Mouse (Mus musculus) embryonic facial prominence, embryonic 11.5 days (tissue): ENCODE measurements around the gene Lgr6. TPM values are rescaled to one million over a fixed set of nuclear protein-coding genes. Genes with fewer than 3 reads are reported as not detected.
A peak's percentile ranks its signal among the peaks of the same experiment; 100 is the strongest.
"Not testable (repeated sequence)": the region's sequence is repeated elsewhere in the genome, so short reads cannot be mapped to it uniquely, and the experiment has no call there.

ENCODE experiments used
- ATAC-seq: fragments of 200-750 bp; cut with Nextera tagmentation; replicated peaks from 2 replicates; pipeline ENCODE4 v1.8.0; 2017; ENCODE audit warnings: low read depth; ENCODE audit not compliant: insufficient number of reproducible peaks, low FRiP score, low TSS enrichment
- DNase-seq: peaks from one replicate; pipeline ENCODE4 v3.0.0-alpha.2; 2015; ENCODE audit warnings: low spot score
- H3K27ac ChIP-seq: fragments of 300-500 bp; sonication (generic); replicated peaks from 2 replicates; pipeline ENCODE4 v1.5.1; 2014; ENCODE audit warnings: mild to moderate bottlenecking, low read depth, low read length, control low read depth
- H3K27me3 ChIP-seq: fragments of 300-500 bp; sonication (generic); 2 replicates; pipeline ENCODE4 v1.6.1; 2014; ENCODE audit warnings: mild to moderate bottlenecking, low read length, moderate library complexity, mixed read lengths; ENCODE audit not compliant: control insufficient read depth, insufficient read depth
- H3K36me3 ChIP-seq: fragments of 300-500 bp; sonication (generic); replicated peaks from 2 replicates; pipeline ENCODE4 v1.6.1; 2014; ENCODE audit warnings: low read depth, mild to moderate bottlenecking, low read length, moderate library complexity, mixed read lengths; ENCODE audit not compliant: control insufficient read depth, insufficient read depth
- H3K4me1 ChIP-seq: fragments of 300-500 bp; sonication (generic); 2 replicates; pipeline ENCODE4 v1.6.1; 2014; ENCODE audit warnings: low read length, mixed read lengths; ENCODE audit not compliant: control insufficient read depth, insufficient read depth
- H3K4me2 ChIP-seq: fragments of 300-500 bp; sonication (generic); 2 replicates; pipeline ENCODE4 v1.6.1; 2014; ENCODE audit warnings: low read depth, mild to moderate bottlenecking, control low read depth, low read length, moderate library complexity
- H3K4me3 ChIP-seq: fragments of 300-500 bp; sonication (generic); 2 replicates; pipeline ENCODE4 v1.5.1; 2014; ENCODE audit warnings: low read depth, low read length, control low read depth
- H3K9ac ChIP-seq: fragments of 300-500 bp; sonication (generic); replicated peaks from 2 replicates; pipeline ENCODE4 v1.6.1; 2014; ENCODE audit warnings: mild to moderate bottlenecking, control low read depth, low read length
- H3K9me3 ChIP-seq: fragments of 300-500 bp; sonication (generic); replicated peaks from 2 replicates; pipeline ENCODE4 v1.6.1; 2016; ENCODE audit warnings: mild to moderate bottlenecking, low read length, inconsistent platforms, mixed read lengths; ENCODE audit not compliant: control insufficient read depth
- WGBS: fragments of 180-500 bp; shearing (Covaris S2); extraction: QIAGEN DNeasy Blood & Tissue Kit; methylation state at CpG from one replicate; pipeline ENCODE4 v1.1.7; 2014; 5-methylcytosine and 5-hydroxymethylcytosine counted together
- polyA plus RNA-seq: library from polyadenylated mRNA; unstranded; fragments of >200 nt; fragmentation: Nextera tagmentation; extraction: Ambion mirVana; gene quantifications from 2 replicates; pipeline ENCODE4 v1.2.1, GENCODE M21; 2014

The Lgr6 gene
- polyA plus RNA-seq, 1 experiment from 2014 or later: 0.93 TPM

- H3K36me3 ChIP-seq: no peaks in the 10 kb centered on the region
- 36% methylated on average over 4 of the region's 4 CpGs for WGBS
- peaks cover 9% of the 10 kb centered on the region for H3K4me1 ChIP-seq
- H3K27ac ChIP-seq: peak overlapping the region; percentile 67
- peak overlapping the region; percentile 37 for H3K9ac ChIP-seq
- no peaks in the 10 kb centered on the region for H3K9me3 ChIP-seq
- H3K4me2 ChIP-seq: no peak overlapping the region
- no peaks in the 10 kb centered on the region for H3K27me3 ChIP-seq
- peak; percentile 80 for DNase-seq
- peak; percentile 46; the same call in 1 of the 2 replicates for ATAC-seq
- no peak overlapping the region for H3K4me3 ChIP-seq
Measured at GRCm38 (mm10) chr1:135126443-135127027, 21.5 kb upstream of the Lgr6 start.

- Histone ChIP-seq H3K4me1 (peaks cover 9% of the 10 kb centered on the region), H3K4me3 (no peak overlapping the region), H3K9ac (peak overlapping the region; percentile 37; the same call in 1 of the 2 replicates), H3K4me2 (no peak overlapping the region), H3K27ac (no peak overlapping the region), H3K9me3 (no peaks in the 10 kb centered on the region), H3K36me3 (no peaks in the 10 kb centered on the region), H3K27me3 (no peaks in the 10 kb centered on the region)
- no peak for DNase-seq
- ATAC-seq: no peak
- WGBS: 63% methylated on average over 8 of the region's 8 CpGs
Measured at GRCm38 (mm10) chr1:135125990-135126389, 20.9 kb upstream of the Lgr6 start.

GRCm38 (mm10) chr1:135124573-135125363, 19.7 kb upstream of the Lgr6 start:
- H3K9me3 ChIP-seq: no peaks in the 10 kb centered on the region
- no peak overlapping the region for H3K4me3 ChIP-seq
- H3K4me2 ChIP-seq: no peak overlapping the region
- 91% methylated on average over 8 of the region's 8 CpGs for WGBS
- ATAC-seq (no peak), DNase-seq (no peak)
- no peak overlapping the region for H3K27ac ChIP-seq
- no peak overlapping the region for H3K9ac ChIP-seq
- peaks cover 9% of the 10 kb centered on the region for H3K4me1 ChIP-seq
- no peaks in the 10 kb centered on the region for H3K36me3 ChIP-seq
- no peaks in the 10 kb centered on the region for H3K27me3 ChIP-seq

GRCm38 (mm10) chr1:135112661-135113060, 7.6 kb upstream of the Lgr6 start:
- DNase-seq: peak; percentile 64
- Histone ChIP-seq H3K36me3 (no peaks in the 10 kb centered on the region), H3K9me3 (no peaks in the 10 kb centered on the region), H3K4me2 (no peak overlapping the region), H3K9ac (no peak overlapping the region), H3K4me1 (no peaks in the 10 kb centered on the region), H3K27ac (no peak overlapping the region), H3K27me3 (no peaks in the 10 kb centered on the region), H3K4me3 (no peak overlapping the region)
- WGBS: 14% methylated on average over 8 of the region's 8 CpGs
- ATAC-seq: no peak

GRCm38 (mm10) chr1:135111271-135111670, 6.2 kb upstream of the Lgr6 start:
- 48% methylated on average over 4 of the region's 5 CpGs for WGBS
- H3K27ac ChIP-seq, H3K9me3 ChIP-seq, DNase-seq, H3K9ac ChIP-seq, H3K4me3 ChIP-seq, H3K4me1 ChIP-seq, ATAC-seq, H3K4me2 ChIP-seq, H3K36me3 ChIP-seq, H3K27me3 ChIP-seq: not testable (repeated sequence)

GRCm38 (mm10) chr1:135110075-135110474, 5.0 kb upstream of the Lgr6 start:
- no peaks in the 10 kb centered on the region for H3K9me3 ChIP-seq
- ATAC-seq (no peak), DNase-seq (peak; percentile 88)
- no peak overlapping the region for H3K27ac ChIP-seq
- no peak overlapping the region for H3K4me3 ChIP-seq
- 21% methylated on average over 6 of the region's 6 CpGs for WGBS
- no peak overlapping the region for H3K4me2 ChIP-seq
- peaks cover 8% of the 10 kb centered on the region for H3K27me3 ChIP-seq
- H3K36me3 ChIP-seq: no peaks in the 10 kb centered on the region
- H3K4me1 ChIP-seq: no peaks in the 10 kb centered on the region
- H3K9ac ChIP-seq: no peak overlapping the region

DNA sequence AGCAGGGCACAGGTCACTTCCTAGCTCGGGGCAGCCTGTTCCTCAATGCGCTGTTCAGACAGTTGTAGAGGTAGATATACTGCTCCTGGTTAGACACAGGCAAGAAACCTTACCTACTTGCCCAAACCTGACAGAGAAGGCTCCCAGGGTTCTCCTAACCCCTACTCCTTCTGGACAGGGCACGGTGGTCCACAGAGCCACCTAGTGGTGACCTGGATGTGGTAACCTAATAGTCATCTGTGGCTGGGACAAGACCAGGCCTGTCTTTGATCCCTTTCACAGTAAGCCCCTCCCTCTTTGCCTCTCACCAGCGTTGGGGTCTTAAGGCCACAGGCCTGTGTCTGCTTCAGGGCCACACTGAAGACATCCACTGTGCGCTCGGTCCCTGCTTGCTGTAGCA, 3.5 kb upstream of the Lgr6 start:
- H3K9me3 ChIP-seq: no peaks in the 10 kb centered on the region
- DNase-seq (peak; percentile 56), ATAC-seq (no peak)
- no peaks in the 10 kb centered on the region; the same call in 1 of the 2 replicates for H3K4me1 ChIP-seq
- no peak overlapping the region for H3K4me3 ChIP-seq
- peaks cover 23% of the 10 kb centered on the region for H3K27me3 ChIP-seq
- H3K36me3 ChIP-seq: no peaks in the 10 kb centered on the region
- H3K27ac ChIP-seq: no peak overlapping the region
- no peak overlapping the region for H3K9ac ChIP-seq
- H3K4me2 ChIP-seq: no peak overlapping the region
- WGBS: 33% methylated on average over 6 of the region's 6 CpGs

DNA sequence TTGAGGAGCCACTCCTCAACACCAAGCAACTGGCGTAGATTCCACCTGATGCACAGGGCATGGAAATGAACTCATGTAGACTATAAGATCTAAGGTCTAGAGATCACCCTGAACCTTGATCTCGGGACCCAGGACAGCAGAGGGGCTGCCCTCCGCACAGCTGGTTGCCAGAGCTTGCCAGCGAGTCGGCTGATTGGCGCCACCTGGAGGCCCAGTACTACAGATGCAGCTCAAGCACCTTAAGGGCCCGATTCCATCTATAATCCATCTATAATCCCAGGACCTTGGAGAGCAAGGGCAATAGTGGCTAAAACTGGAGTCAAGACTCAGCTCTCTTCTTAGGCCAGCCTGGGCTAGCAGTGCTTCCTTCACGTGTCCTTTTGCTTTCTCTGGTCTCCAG, 875 bp upstream of the Lgr6 start:
- Histone ChIP-seq H3K4me2 (no peak overlapping the region), H3K36me3 (no peaks in the 10 kb centered on the region), H3K27ac (no peak overlapping the region), H3K4me1 (no peaks in the 10 kb centered on the region; the same call in 1 of the 2 replicates), H3K9ac (no peak overlapping the region), H3K9me3 (no peaks in the 10 kb centered on the region), H3K27me3 (peaks cover 29% of the 10 kb centered on the region), H3K4me3 (no peak overlapping the region)
- DNase-seq (peak; percentile 81), ATAC-seq (no peak)
- 1% methylated on average over 8 of the region's 8 CpGs for WGBS
